Mouse (Mus musculus): Measurements from ENCODE around the gene Cdhr1. TPM values are rescaled to one million over a fixed set of nuclear protein-coding genes. Genes with fewer than 3 reads are reported as not detected.
A peak's percentile ranks its signal among the peaks of the same experiment; 100 is the strongest.

Gene Cdhr1
- polyA plus RNA-seq, 1 experiment from 2014 or later: 3.0 TPM

DNA sequence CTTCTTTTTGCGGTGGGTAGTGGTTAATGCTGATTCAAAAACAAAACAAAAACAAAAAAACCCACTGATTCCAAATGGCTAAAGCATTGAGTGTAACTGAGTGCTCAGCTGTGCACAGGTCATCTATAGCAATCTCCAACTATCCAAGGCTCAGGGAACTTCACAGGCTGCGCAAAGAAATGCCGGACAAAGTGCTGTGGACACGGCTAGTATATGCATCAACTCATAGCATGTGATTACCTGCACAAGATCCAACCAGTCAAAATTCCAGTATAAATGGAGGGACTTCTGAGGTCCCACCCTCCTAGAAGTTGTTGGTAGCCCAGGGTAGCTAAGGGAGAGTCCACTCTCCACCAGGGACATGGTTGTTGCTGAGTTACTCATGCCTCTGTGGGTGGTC is 21.1 kb upstream of the Cdhr1 start:
- WGBS: 93% methylated on average over 4 of the region's 4 CpGs
- peaks cover 37% of the 10 kb centered on the region for H3K36me3 ChIP-seq (ENCODE audit: control insufficient read depth, insufficient read depth, low read length)

DNA sequence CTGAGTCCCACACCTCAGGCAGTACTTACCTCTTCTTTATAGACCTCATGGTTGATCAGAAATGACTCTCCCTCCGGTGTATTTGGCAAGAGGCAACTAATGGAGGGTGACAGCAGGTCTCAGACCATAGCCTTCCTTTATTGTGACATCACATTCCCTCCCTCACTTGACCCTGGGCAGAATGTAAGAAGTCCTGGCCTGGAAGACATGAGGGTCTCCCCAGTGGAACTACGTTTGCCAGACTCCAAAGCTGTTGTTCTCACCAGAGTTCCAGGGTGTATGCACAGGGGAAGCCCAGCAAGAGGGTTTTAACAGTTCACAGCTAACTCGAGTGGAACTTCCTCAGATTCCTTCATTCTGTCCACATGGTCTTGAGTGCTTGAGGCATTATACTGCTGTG is 15.8 kb upstream of the Cdhr1 start, which contains the start of gene 2610528A11Rik:
Gene 2610528A11Rik (minus strand): TSS at position 101 of the 400 bp plus-strand sequence.
- DNase-seq (ENCODE audit: low spot score) (no peak), ATAC-seq (ENCODE audit: low read depth) (peak; percentile 22; the same call in 1 of the 2 replicates)
- Histone ChIP-seq H3K9me3 (ENCODE audit: control insufficient read depth, low read length) (no peaks in the 10 kb centered on the region), H3K27ac (replicated peaks; ENCODE audit: low read depth, low read length) (no peak within 1 kb of the TSS), H3K4me1 (ENCODE audit: control insufficient read depth, insufficient read depth, low read length) (no peaks in the 10 kb centered on the region), H3K4me2 (ENCODE audit: low read depth, low read length) (no peak within 1 kb of the TSS), H3K9ac (ENCODE audit: low read depth, low read length) (no peak within 1 kb of the TSS), H3K4me3 (ENCODE audit: low read depth, low read length) (no peak within 1 kb of the TSS), H3K36me3 (ENCODE audit: control insufficient read depth, insufficient read depth, low read length) (peaks cover 5% of the 10 kb centered on the region; the same call in 1 of the 2 replicates), H3K27me3 (replicated peaks; ENCODE audit: control insufficient read depth, insufficient read depth, low read length) (no peaks in the 10 kb centered on the region)
- WGBS: 62% methylated on average over 3 of the region's 3 CpGs

More for the DNA sequence above, 21.1 kb upstream of the Cdhr1 start:
- no peak overlapping the region for H3K4me3 ChIP-seq (ENCODE audit: low read depth, low read length)
- H3K4me2 ChIP-seq (ENCODE audit: low read depth, low read length): no peak overlapping the region
- DNase-seq (ENCODE audit: low spot score): no peak
- no peak overlapping the region for H3K9ac ChIP-seq (ENCODE audit: low read depth, low read length)
- H3K4me1 ChIP-seq (ENCODE audit: control insufficient read depth, insufficient read depth, low read length): no peaks in the 10 kb centered on the region
- H3K9me3 ChIP-seq (ENCODE audit: control insufficient read depth, low read length): no peaks in the 10 kb centered on the region
- ATAC-seq (ENCODE audit: low read depth): no peak
- H3K27me3 ChIP-seq (replicated peaks; ENCODE audit: control insufficient read depth, insufficient read depth, low read length): no peaks in the 10 kb centered on the region
- no peak overlapping the region for H3K27ac ChIP-seq (replicated peaks; ENCODE audit: low read depth, low read length)

DNA sequence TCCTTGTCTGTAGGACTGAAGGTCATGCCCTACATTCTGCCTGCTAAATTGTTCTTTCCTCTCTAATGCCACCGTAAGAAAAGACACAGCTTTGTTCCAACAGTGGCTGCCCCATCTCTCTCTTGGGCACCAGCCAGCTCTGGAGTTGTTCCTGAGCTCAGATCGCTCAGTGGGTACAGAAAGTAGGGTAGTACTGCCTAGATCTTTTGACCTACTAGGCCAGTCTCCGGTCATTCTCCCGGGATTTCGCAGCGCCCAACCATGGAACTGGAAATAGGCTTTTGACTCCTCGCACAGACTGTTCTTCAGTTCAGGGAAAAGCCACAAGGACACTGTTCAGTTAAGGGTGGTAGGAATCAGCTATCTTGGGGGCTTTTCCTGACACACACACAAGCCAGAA is 14.8 kb upstream of the Cdhr1 start:
- DNase-seq (ENCODE audit: low spot score): no peak
- H3K27me3 ChIP-seq (replicated peaks; ENCODE audit: control insufficient read depth, insufficient read depth, low read length): no peaks in the 10 kb centered on the region
- no peak overlapping the region for H3K4me3 ChIP-seq (ENCODE audit: low read depth, low read length)
- H3K9me3 ChIP-seq (ENCODE audit: control insufficient read depth, low read length): no peaks in the 10 kb centered on the region
- H3K9ac ChIP-seq (ENCODE audit: low read depth, low read length): no peak overlapping the region
- no peaks in the 10 kb centered on the region for H3K4me1 ChIP-seq (ENCODE audit: control insufficient read depth, insufficient read depth, low read length)
- H3K27ac ChIP-seq (replicated peaks; ENCODE audit: low read depth, low read length): no peak overlapping the region
- WGBS: 89% methylated on average over 7 of the region's 7 CpGs
- no peak for ATAC-seq (ENCODE audit: low read depth)
- no peaks in the 10 kb centered on the region for H3K36me3 ChIP-seq (ENCODE audit: control insufficient read depth, insufficient read depth, low read length)
- H3K4me2 ChIP-seq (ENCODE audit: low read depth, low read length): no peak overlapping the region

DNA sequence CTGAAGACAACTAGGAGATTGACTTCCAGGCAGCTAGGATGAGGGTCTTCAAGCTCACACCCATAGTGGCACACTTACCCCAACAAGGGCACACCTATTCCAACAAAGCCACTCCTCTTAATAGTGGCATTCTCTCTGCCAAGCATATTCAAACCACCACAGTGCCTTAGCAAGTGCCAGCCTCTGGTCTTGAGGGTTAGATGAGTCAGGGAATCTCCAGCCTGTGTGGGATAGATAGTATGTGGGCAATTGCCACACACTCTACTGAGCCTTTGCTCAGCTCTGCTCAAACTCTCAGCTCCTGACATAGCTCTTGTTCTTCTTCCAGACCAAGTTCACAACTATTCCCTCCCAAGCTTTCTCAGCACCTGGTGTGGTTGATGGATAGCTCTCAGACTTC is 13.2 kb upstream of the Cdhr1 start:
- H3K4me3 ChIP-seq (ENCODE audit: low read depth, low read length): no peak overlapping the region
- no peaks in the 10 kb centered on the region for H3K4me1 ChIP-seq (ENCODE audit: control insufficient read depth, insufficient read depth, low read length)
- DNase-seq (ENCODE audit: low spot score) (no peak), ATAC-seq (ENCODE audit: low read depth) (no peak)
- no peaks in the 10 kb centered on the region for H3K36me3 ChIP-seq (ENCODE audit: control insufficient read depth, insufficient read depth, low read length)
- H3K9me3 ChIP-seq (ENCODE audit: control insufficient read depth, low read length): no peaks in the 10 kb centered on the region
- H3K4me2 ChIP-seq (ENCODE audit: low read depth, low read length): no peak overlapping the region
- H3K27ac ChIP-seq (replicated peaks; ENCODE audit: low read depth, low read length): no peak overlapping the region
- H3K9ac ChIP-seq (ENCODE audit: low read depth, low read length): no peak overlapping the region
- H3K27me3 ChIP-seq (replicated peaks; ENCODE audit: control insufficient read depth, insufficient read depth, low read length): no peaks in the 10 kb centered on the region

DNA sequence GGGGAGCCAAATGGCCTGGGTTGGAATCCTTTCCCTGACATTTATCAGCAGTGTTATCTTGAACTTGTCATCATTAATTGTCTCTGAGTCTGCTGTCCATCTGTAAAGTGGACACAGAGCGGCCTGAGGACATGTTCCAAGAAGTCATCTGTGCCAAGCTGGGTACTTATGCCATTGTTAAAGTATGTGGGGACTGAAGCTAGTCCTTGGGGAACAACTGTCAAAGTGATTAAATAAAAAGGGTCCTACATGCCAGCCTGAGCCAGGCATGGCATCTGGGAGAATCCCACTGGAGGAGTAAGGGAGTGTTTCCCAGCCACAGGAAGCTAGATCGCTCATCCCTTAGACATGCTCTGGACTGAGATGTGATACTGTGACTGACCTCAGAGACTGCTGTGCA is 12.3 kb upstream of the Cdhr1 start:
- Histone ChIP-seq H3K27me3 (replicated peaks; ENCODE audit: control insufficient read depth, insufficient read depth, low read length) (no peaks in the 10 kb centered on the region), H3K27ac (replicated peaks; ENCODE audit: low read depth, low read length) (no peak overlapping the region), H3K4me1 (ENCODE audit: control insufficient read depth, insufficient read depth, low read length) (peaks cover 4% of the 10 kb centered on the region; the same call in 1 of the 2 replicates), H3K9me3 (ENCODE audit: control insufficient read depth, low read length) (no peaks in the 10 kb centered on the region), H3K36me3 (ENCODE audit: control insufficient read depth, insufficient read depth, low read length) (no peaks in the 10 kb centered on the region), H3K4me2 (ENCODE audit: low read depth, low read length) (no peak overlapping the region), H3K9ac (ENCODE audit: low read depth, low read length) (no peak overlapping the region), H3K4me3 (ENCODE audit: low read depth, low read length) (no peak overlapping the region)
- 79% methylated on average over 2 of the region's 2 CpGs for WGBS
- ATAC-seq (ENCODE audit: low read depth): no peak
- DNase-seq (ENCODE audit: low spot score): no peak

DNA sequence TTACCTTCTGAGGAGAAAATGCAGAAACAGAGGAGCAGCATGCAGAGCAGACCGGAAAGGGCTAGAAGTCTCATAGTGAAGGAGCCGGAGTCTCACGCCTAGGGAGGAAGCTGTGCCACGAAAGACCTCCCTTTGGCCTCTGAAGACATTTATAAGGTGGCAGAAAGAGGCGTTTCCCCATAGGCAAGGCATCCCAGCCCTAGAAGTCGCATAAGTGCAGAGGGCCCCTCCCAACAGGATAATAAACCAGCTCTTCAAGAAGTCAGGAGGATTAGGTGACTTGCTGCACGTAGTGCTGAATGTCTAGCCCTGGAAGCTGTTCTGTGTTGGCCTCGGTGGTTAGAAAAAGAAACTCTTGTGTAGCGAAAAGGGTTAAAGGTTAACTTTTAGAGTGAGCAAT is 11.8 kb upstream of the Cdhr1 start:
- Histone ChIP-seq H3K9ac (ENCODE audit: low read depth, low read length) (no peak overlapping the region), H3K27ac (replicated peaks; ENCODE audit: low read depth, low read length) (no peak overlapping the region), H3K9me3 (ENCODE audit: control insufficient read depth, low read length) (no peaks in the 10 kb centered on the region), H3K27me3 (replicated peaks; ENCODE audit: control insufficient read depth, insufficient read depth, low read length) (no peaks in the 10 kb centered on the region), H3K36me3 (ENCODE audit: control insufficient read depth, insufficient read depth, low read length) (no peaks in the 10 kb centered on the region), H3K4me1 (ENCODE audit: control insufficient read depth, insufficient read depth, low read length) (peaks cover 4% of the 10 kb centered on the region; the same call in 1 of the 2 replicates), H3K4me3 (ENCODE audit: low read depth, low read length) (no peak overlapping the region), H3K4me2 (ENCODE audit: low read depth, low read length) (no peak overlapping the region)
- ATAC-seq (ENCODE audit: low read depth) (no peak), DNase-seq (ENCODE audit: low spot score) (peak; percentile 16)
- WGBS: 58% methylated on average over 9 of the region's 9 CpGs

DNA sequence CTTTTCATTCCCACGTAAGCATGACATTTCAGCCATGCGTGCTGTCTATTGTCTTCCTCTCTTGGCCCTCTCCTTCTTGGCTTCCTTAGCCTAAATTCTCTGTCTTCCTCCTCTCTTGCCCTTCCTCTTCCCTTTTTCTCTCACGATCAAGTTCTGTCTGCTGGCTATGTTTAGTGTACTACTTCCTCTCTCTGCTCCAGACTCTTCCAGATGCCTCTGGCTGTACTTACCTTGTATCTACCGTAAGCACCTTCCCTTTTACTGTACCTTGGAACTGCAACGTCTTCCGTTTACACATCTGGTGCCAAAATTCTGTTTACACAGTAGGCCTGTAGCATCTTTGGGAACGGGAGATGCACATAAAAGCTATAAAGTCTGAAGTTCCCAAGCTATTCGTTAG is 11.3 kb upstream of the Cdhr1 start:
- H3K27me3 ChIP-seq (replicated peaks; ENCODE audit: control insufficient read depth, insufficient read depth, low read length): no peaks in the 10 kb centered on the region
- no peaks in the 10 kb centered on the region for H3K36me3 ChIP-seq (ENCODE audit: control insufficient read depth, insufficient read depth, low read length)
- no peaks in the 10 kb centered on the region for H3K9me3 ChIP-seq (ENCODE audit: control insufficient read depth, low read length)
- H3K4me3 ChIP-seq (ENCODE audit: low read depth, low read length): no peak overlapping the region
- DNase-seq (ENCODE audit: low spot score): no peak
- WGBS: 75% methylated on average over 8 of the region's 8 CpGs
- ATAC-seq (ENCODE audit: low read depth): no peak
- H3K27ac ChIP-seq (replicated peaks; ENCODE audit: low read depth, low read length): no peak overlapping the region
- no peak overlapping the region for H3K9ac ChIP-seq (ENCODE audit: low read depth, low read length)
- peaks cover 4% of the 10 kb centered on the region; the same call in 1 of the 2 replicates for H3K4me1 ChIP-seq (ENCODE audit: control insufficient read depth, insufficient read depth, low read length)
- H3K4me2 ChIP-seq (ENCODE audit: low read depth, low read length): no peak overlapping the region

DNA sequence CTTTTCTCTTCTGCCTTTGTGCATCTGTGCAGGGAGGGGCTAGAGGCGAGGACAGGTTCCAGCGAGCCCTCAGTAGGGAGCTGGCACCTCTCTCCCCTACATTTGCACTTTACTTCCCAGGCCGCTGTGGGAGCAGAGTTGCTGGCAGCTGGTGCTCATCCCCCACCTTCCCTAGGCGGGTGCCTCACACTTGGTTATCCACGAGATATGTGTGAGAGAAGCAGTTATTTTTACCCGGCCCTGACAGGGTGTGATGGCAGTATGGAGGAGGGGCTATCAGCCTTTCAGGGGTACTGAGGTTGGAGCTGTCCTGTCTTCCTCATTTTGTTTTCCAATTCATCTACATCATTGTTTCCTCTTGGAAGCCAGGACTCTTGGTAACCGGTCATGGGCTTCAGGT is 7.7 kb upstream of the Cdhr1 start:
- DNase-seq (ENCODE audit: low spot score): peak; percentile 19
- Histone ChIP-seq H3K27ac (replicated peaks; ENCODE audit: low read depth, low read length) (no peak overlapping the region), H3K9ac (ENCODE audit: low read depth, low read length) (no peak overlapping the region), H3K27me3 (replicated peaks; ENCODE audit: control insufficient read depth, insufficient read depth, low read length) (no peaks in the 10 kb centered on the region), H3K36me3 (ENCODE audit: control insufficient read depth, insufficient read depth, low read length) (no peaks in the 10 kb centered on the region), H3K4me3 (ENCODE audit: low read depth, low read length) (no peak overlapping the region), H3K4me2 (ENCODE audit: low read depth, low read length) (no peak overlapping the region), H3K4me1 (ENCODE audit: control insufficient read depth, insufficient read depth, low read length) (peaks cover 4% of the 10 kb centered on the region; the same call in 1 of the 2 replicates), H3K9me3 (ENCODE audit: control insufficient read depth, low read length) (no peaks in the 10 kb centered on the region)
- ATAC-seq (ENCODE audit: low read depth): peak; percentile 12
- WGBS: 37% methylated on average over 7 of the region's 7 CpGs

DNA sequence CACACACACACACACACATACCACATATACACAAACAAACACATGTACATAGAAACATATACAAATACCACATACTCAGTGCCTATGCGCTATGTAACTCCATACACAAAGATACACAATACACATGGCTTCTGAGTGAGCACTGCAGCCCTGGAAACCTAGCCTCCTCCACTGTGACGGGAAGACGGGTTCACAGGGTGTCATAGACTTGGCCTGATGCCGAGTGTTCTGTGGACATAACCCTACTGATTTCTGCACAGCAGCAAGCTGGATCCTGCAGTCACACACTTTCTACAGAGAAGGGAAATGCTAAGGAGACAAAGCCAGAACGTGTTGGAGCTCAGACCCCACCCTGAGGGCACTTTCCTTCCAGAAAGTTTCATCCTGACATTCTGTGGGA is 6.6 kb upstream of the Cdhr1 start:
- no peak overlapping the region for H3K4me2 ChIP-seq (ENCODE audit: low read depth, low read length)
- peak; percentile 71 for ATAC-seq (ENCODE audit: low read depth)
- DNase-seq (ENCODE audit: low spot score): peak; percentile 79
- H3K4me1 ChIP-seq (ENCODE audit: control insufficient read depth, insufficient read depth, low read length): peaks cover 4% of the 10 kb centered on the region; the same call in 1 of the 2 replicates
- no peak overlapping the region for H3K9ac ChIP-seq (ENCODE audit: low read depth, low read length)
- no peaks in the 10 kb centered on the region for H3K27me3 ChIP-seq (replicated peaks; ENCODE audit: control insufficient read depth, insufficient read depth, low read length)
- H3K36me3 ChIP-seq (ENCODE audit: control insufficient read depth, insufficient read depth, low read length): no peaks in the 10 kb centered on the region
- 50% methylated on average over 5 of the region's 5 CpGs for WGBS
- no peaks in the 10 kb centered on the region for H3K9me3 ChIP-seq (ENCODE audit: control insufficient read depth, low read length)
- H3K27ac ChIP-seq (replicated peaks; ENCODE audit: low read depth, low read length): no peak overlapping the region
- no peak overlapping the region for H3K4me3 ChIP-seq (ENCODE audit: low read depth, low read length)

Measured in embryonic facial prominence, embryonic 14.5 days (tissue).